Mouse (Mus musculus) forebrain, embryonic 13.5 days (tissue): Measurements from ENCODE around the gene Foxred2. TPM values are rescaled to one million over a fixed set of nuclear protein-coding genes. Genes with fewer than 3 reads are reported as not detected.
A peak's percentile ranks its signal among the peaks of the same experiment; 100 is the strongest.

Experiments
- ATAC-seq: fragments of 200-750 bp; cut with Nextera tagmentation; 2 replicates; pipeline ENCODE4 v1.8.0; 2017
- H3K27ac ChIP-seq: fragments of 300-500 bp; sonication (generic); 2 replicates; pipeline ENCODE4 v1.5.1; 2015; ENCODE audit warnings: inconsistent platforms, mild to moderate bottlenecking, moderate library complexity
- H3K27me3 ChIP-seq: fragments of 300-500 bp; sonication (generic); 2 replicates; pipeline ENCODE4 v1.6.1; 2015; ENCODE audit warnings: mild to moderate bottlenecking, inconsistent platforms
- H3K36me3 ChIP-seq: fragments of 300-500 bp; sonication (generic); 2 replicates; pipeline ENCODE4 v1.6.1; 2015; ENCODE audit warnings: mild to moderate bottlenecking, inconsistent platforms; ENCODE audit not compliant: poor library complexity, severe bottlenecking
- H3K4me1 ChIP-seq: fragments of 300-500 bp; sonication (generic); 2 replicates; pipeline ENCODE4 v1.6.1; 2015; ENCODE audit warnings: inconsistent platforms
- H3K4me2 ChIP-seq: fragments of 300-500 bp; sonication (generic); 2 replicates; pipeline ENCODE4 v1.6.1; 2015; ENCODE audit warnings: inconsistent platforms, mild to moderate bottlenecking, moderate library complexity
- H3K4me3 ChIP-seq: fragments of 300-500 bp; sonication (generic); 2 replicates; pipeline ENCODE4 v1.5.1; 2015; ENCODE audit warnings: mild to moderate bottlenecking, inconsistent platforms
- H3K9ac ChIP-seq: fragments of 300-500 bp; sonication (generic); 2 replicates; pipeline ENCODE4 v1.6.1; 2015; ENCODE audit warnings: mild to moderate bottlenecking, inconsistent platforms
- H3K9me3 ChIP-seq: fragments of 300-500 bp; sonication (generic); replicated peaks from 2 replicates; pipeline ENCODE4 v1.6.1; 2016; ENCODE audit warnings: inconsistent platforms
- WGBS: fragments of 180-500 bp; shearing (Covaris S2); methylation state at CpG from one replicate; pipeline ENCODE4 v1.1.7; 2015; 5-methylcytosine and 5-hydroxymethylcytosine counted together
- polyA plus RNA-seq: library from polyadenylated mRNA; unstranded; fragments of >200 nt; fragmentation: Nextera tagmentation; extraction: Ambion mirVana; gene quantifications from 2 replicates; pipeline ENCODE4 v1.2.1, GENCODE M21; 2015

Gene Foxred2
- polyA plus RNA-seq, 1 experiment from 2014 or later, result 6.9 TPM

- peaks cover 65% of the 10 kb centered on the region for H3K36me3 ChIP-seq
- 96% methylated on average over 2 of the region's 2 CpGs for WGBS
Observed at GRCm38 (mm10) chr15:77925195-77925594, 31.3 kb downstream of the Foxred2 start.

GRCm38 (mm10) chr15:77923267-77924035 lies 33.1 kb downstream of the Foxred2 start:
- 68% methylated on average over 9 of the region's 9 CpGs for WGBS
- Histone ChIP-seq H3K9ac (no peak overlapping the region), H3K4me2 (no peak overlapping the region), H3K36me3 (peaks cover 81% of the 10 kb centered on the region), H3K27me3 (no peaks in the 10 kb centered on the region), H3K4me3 (no peak overlapping the region), H3K9me3 (no peaks in the 10 kb centered on the region), H3K4me1 (peaks cover 14% of the 10 kb centered on the region), H3K27ac (no peak overlapping the region)
- no peak for ATAC-seq

More at GRCm38 (mm10) chr15:77925195-77925594, 31.3 kb downstream of the Foxred2 start:
- Histone ChIP-seq H3K9ac (no peak overlapping the region), H3K4me1 (peaks cover 23% of the 10 kb centered on the region), H3K4me2 (no peak overlapping the region), H3K4me3 (no peak overlapping the region), H3K27me3 (no peaks in the 10 kb centered on the region), H3K27ac (no peak overlapping the region), H3K9me3 (no peaks in the 10 kb centered on the region)
- ATAC-seq, result no peak

GRCm38 (mm10) chr15:77922710-77923109 lies 33.8 kb downstream of the Foxred2 start:
- Histone ChIP-seq H3K9me3 (no peaks in the 10 kb centered on the region), H3K27ac (no peak overlapping the region), H3K4me3 (no peak overlapping the region), H3K9ac (no peak overlapping the region), H3K4me2 (no peak overlapping the region), H3K4me1 (peaks cover 8% of the 10 kb centered on the region), H3K27me3 (no peaks in the 10 kb centered on the region), H3K36me3 (peaks cover 89% of the 10 kb centered on the region)
- WGBS, result 85% methylated on average over 9 of the region's 9 CpGs
- no peak for ATAC-seq

- Histone ChIP-seq H3K36me3 (peaks cover 88% of the 10 kb centered on the region), H3K27ac (no peak overlapping the region)
- 91% methylated on average over 6 of the region's 6 CpGs for WGBS
Observed at GRCm38 (mm10) chr15:77921636-77922035, 34.9 kb downstream of the Foxred2 start.

GRCm38 (mm10) chr15:77920511-77921462 lies 35.7 kb downstream of the Foxred2 start:
- H3K36me3 ChIP-seq, result peaks cover 88% of the 10 kb centered on the region
- H3K4me3 ChIP-seq, result no peak overlapping the region
- WGBS, result 91% methylated on average over 10 of the region's 10 CpGs

More at GRCm38 (mm10) chr15:77921636-77922035, 34.9 kb downstream of the Foxred2 start:
- Histone ChIP-seq H3K27me3 (no peaks in the 10 kb centered on the region), H3K9ac (no peak overlapping the region), H3K4me3 (no peak overlapping the region), H3K9me3 (no peaks in the 10 kb centered on the region), H3K4me1 (no peaks in the 10 kb centered on the region), H3K4me2 (no peak overlapping the region)
- no peak for ATAC-seq

GRCm38 (mm10) chr15:77919441-77919840 lies 37.1 kb downstream of the Foxred2 start:
- ATAC-seq, result no peak
- Histone ChIP-seq H3K36me3 (peaks cover 92% of the 10 kb centered on the region), H3K9me3 (no peaks in the 10 kb centered on the region), H3K4me1 (no peaks in the 10 kb centered on the region), H3K27me3 (no peaks in the 10 kb centered on the region), H3K4me3 (no peak overlapping the region), H3K9ac (no peak overlapping the region), H3K4me2 (no peak overlapping the region), H3K27ac (no peak overlapping the region)
- 92% methylated on average over 12 of the region's 12 CpGs for WGBS

More at GRCm38 (mm10) chr15:77920511-77921462, 35.7 kb downstream of the Foxred2 start:
- Histone ChIP-seq H3K9me3 (no peaks in the 10 kb centered on the region), H3K27ac (no peak overlapping the region), H3K9ac (no peak overlapping the region), H3K4me1 (no peaks in the 10 kb centered on the region), H3K4me2 (no peak overlapping the region), H3K27me3 (no peaks in the 10 kb centered on the region)
- no peak for ATAC-seq

GRCm38 (mm10) chr15:77916851-77917544 lies 39.5 kb downstream of the Foxred2 start:
- Histone ChIP-seq H3K4me1 (no peaks in the 10 kb centered on the region), H3K4me2 (no peak overlapping the region), H3K4me3 (no peak overlapping the region), H3K9me3 (no peaks in the 10 kb centered on the region), H3K27me3 (no peaks in the 10 kb centered on the region), H3K9ac (no peak overlapping the region), H3K36me3 (peaks cover 82% of the 10 kb centered on the region), H3K27ac (no peak overlapping the region)
- WGBS, result 38% methylated on average over 8 of the region's 8 CpGs
- ATAC-seq, result peak; percentile 75; the same call in 1 of the 2 replicates

- no peak overlapping the region for H3K4me3 ChIP-seq
- H3K4me1 ChIP-seq, result no peaks in the 10 kb centered on the region
- WGBS, result 91% methylated on average over 4 of the region's 4 CpGs
- H3K27me3 ChIP-seq, result no peaks in the 10 kb centered on the region
- H3K36me3 ChIP-seq, result peaks cover 66% of the 10 kb centered on the region
- no peak overlapping the region for H3K27ac ChIP-seq
- no peak overlapping the region for H3K4me2 ChIP-seq
- ATAC-seq, result no peak
- no peak overlapping the region for H3K9ac ChIP-seq
- H3K9me3 ChIP-seq, result no peaks in the 10 kb centered on the region
Observed at GRCm38 (mm10) chr15:77915287-77915686, 41.2 kb downstream of the Foxred2 start.

- Histone ChIP-seq H3K9me3 (no peaks in the 10 kb centered on the region), H3K4me2 (no peak overlapping the region), H3K36me3 (peaks cover 60% of the 10 kb centered on the region), H3K4me3 (no peak overlapping the region), H3K27me3 (no peaks in the 10 kb centered on the region), H3K27ac (no peak overlapping the region), H3K4me1 (no peaks in the 10 kb centered on the region), H3K9ac (no peak overlapping the region)
- 94% methylated on average over 3 of the region's 3 CpGs for WGBS
- no peak for ATAC-seq
Observed at GRCm38 (mm10) chr15:77914507-77914906, 42.0 kb downstream of the Foxred2 start.

GRCm38 (mm10) chr15:77913054-77913453 lies 43.5 kb downstream of the Foxred2 start:
- no peak overlapping the region for H3K4me3 ChIP-seq
- no peak overlapping the region for H3K9ac ChIP-seq
- H3K27me3 ChIP-seq, result no peaks in the 10 kb centered on the region
- 90% methylated on average over 8 of the region's 8 CpGs for WGBS
- peaks cover 45% of the 10 kb centered on the region for H3K36me3 ChIP-seq
- no peak overlapping the region for H3K27ac ChIP-seq
- no peaks in the 10 kb centered on the region for H3K9me3 ChIP-seq
- no peaks in the 10 kb centered on the region for H3K4me1 ChIP-seq
- H3K4me2 ChIP-seq, result no peak overlapping the region
- ATAC-seq, result no peak

GRCm38 (mm10) chr15:77912585-77912984 lies 43.9 kb downstream of the Foxred2 start:
- Histone ChIP-seq H3K4me1 (no peaks in the 10 kb centered on the region), H3K9ac (no peak overlapping the region), H3K27ac (no peak overlapping the region), H3K36me3 (peaks cover 41% of the 10 kb centered on the region), H3K27me3 (no peaks in the 10 kb centered on the region), H3K9me3 (no peaks in the 10 kb centered on the region), H3K4me2 (no peak overlapping the region), H3K4me3 (no peak overlapping the region)
- 65% methylated on average over 7 of the region's 7 CpGs for WGBS
- no peak for ATAC-seq
